Mouse (Mus musculus): ENCODE data around the gene Hist2h3c2. TPM values are rescaled to one million over a fixed set of nuclear protein-coding genes. Genes with fewer than 3 reads are reported as not detected.
"Not testable (repeated sequence)": the region's sequence is repeated elsewhere in the genome, so short reads cannot be mapped to it uniquely, and the experiment has no call there.

The Hist2h3c2 gene
- polyA plus RNA-seq, 1 experiment from 2014 or later = 6.5 TPM

DNA sequence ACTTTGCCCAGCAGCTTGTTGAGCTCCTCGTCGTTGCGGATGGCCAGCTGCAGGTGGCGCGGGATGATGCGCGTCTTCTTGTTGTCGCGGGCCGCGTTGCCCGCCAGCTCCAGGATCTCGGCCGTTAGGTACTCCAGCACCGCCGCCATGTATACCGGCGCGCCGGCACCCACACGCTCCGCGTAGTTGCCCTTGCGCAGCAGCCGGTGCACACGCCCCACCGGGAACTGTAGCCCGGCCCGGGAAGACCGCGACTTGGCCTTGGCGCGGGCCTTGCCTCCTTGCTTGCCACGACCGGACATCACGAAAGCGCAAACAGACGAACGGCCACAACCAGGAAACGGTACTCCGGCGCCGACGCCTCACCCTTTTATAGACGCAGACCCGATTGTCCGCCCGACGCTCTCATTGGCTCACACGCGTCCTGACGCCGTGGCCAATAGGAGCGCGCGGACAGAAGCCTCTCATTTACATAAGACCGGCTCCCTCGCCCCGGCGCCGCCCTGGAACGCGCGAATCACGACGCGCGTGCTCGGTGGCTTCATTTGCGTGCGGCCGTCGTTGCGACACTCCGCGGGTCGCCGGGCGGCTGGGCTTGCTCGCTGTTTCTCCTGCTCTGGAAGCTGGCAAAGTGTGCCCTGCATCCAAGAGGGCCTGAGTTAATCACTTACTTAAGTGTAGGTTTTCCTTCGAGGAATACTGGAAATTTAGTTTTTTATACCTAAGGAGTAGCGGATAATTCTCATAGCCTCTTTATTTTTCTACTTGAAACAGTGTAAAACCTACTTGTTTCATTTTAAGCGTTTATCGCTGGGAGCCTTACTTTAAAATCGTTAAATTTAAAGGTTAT is 1.2 kb upstream of the Hist2h3c2 start, which contains the start of gene Hist2h2aa2:
Gene Hist2h2aa2 (minus strand): TSS at position 328 of the 850 bp plus-strand sequence.
- Histone ChIP-seq H3K4me2 (replicated peaks) (peak within 1 kb of the TSS; percentile 46), H3K4me1 (replicated peaks) (peaks cover 20% of the 10 kb centered on the region), H3K27ac (peak within 1 kb of the TSS; percentile 67), H3K4me3 (replicated peaks) (peak within 1 kb of the TSS; percentile 31)
- not testable (repeated sequence) for H3K27me3 ChIP-seq (replicated peaks); H3K9ac ChIP-seq; H3K9me3 ChIP-seq; H3K36me3 ChIP-seq
- WGBS = 3% methylated on average over 29 of the region's 85 CpGs
- ATAC-seq = peak; percentile 83

DNA sequence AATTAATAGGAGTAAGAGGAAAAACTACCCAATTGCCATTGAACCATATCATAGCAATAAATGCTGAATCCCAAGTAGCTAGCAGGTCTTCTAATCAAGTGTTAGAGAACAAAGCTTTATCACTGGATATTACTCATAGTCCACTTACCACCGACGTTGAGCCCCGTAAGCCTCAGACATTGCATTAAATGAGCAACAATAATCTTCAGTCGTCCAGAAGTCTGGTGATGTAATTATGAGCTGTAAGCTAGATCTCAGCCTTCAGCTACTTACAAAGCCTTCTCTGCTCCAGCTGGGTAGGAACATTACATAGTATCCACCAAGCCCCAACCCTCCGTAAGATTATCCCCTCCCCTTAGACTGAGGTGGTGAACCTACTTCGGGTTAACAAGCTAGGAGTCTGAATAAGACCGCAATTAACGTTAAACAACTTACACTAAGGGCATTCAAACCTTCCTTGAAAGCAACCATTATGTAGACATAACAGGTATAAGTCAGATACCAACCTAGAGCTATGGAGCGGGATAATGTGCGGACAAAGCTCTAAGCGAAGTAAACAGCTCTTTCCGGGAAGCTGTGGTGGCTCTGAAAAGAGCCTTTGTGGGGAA is 919 bp downstream of the Hist2h3c2 start:
- Histone ChIP-seq H3K4me1 (replicated peaks) (peaks cover 11% of the 10 kb centered on the region), H3K9me3 (no peaks in the 10 kb centered on the region), H3K9ac (peak overlapping the region; percentile 50), H3K36me3 (no peaks in the 10 kb centered on the region), H3K27ac (peak overlapping the region; percentile 67), H3K4me3 (replicated peaks) (peak overlapping the region; percentile 33), H3K27me3 (replicated peaks) (no peaks in the 10 kb centered on the region), H3K4me2 (replicated peaks) (peak overlapping the region; percentile 59)
- WGBS = under 1% methylated on average over 12 of the region's 12 CpGs
- ATAC-seq = no peak

DNA sequence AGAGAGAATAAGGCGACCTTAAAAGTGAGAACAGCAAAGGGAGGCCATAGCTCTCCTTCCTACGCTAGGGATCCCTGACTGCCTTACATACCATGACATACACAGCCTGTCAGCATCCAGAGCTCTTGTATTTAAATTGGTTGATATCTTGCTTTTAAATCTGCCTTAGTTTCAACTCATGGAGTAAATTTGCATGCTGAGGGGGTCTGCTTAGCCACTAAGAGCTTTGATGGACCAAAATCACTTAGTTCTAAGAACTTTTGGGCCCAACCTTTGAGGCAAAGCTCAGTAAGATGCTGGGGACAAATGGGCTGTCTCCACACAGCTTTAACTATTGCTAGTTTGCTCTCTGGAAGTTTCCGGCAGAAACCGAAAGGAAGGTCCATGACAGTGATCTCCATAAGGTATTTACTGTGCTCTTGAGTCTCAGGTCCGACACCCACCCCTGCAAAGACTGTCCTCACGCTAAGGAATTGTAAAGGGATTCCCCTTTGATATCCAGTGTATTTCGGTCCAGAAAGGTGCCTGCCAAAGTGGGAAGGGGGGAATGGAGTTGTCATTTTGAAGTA is 1.5 kb downstream of the Hist2h3c2 start:
- no peak for ATAC-seq
- WGBS = 15% methylated on average over 7 of the region's 7 CpGs
- Histone ChIP-seq H3K27ac (peak overlapping the region; percentile 67), H3K27me3 (replicated peaks) (no peaks in the 10 kb centered on the region), H3K9me3 (no peaks in the 10 kb centered on the region), H3K4me1 (replicated peaks) (peaks cover 11% of the 10 kb centered on the region), H3K4me3 (replicated peaks) (peak overlapping the region; percentile 33), H3K4me2 (replicated peaks) (peak overlapping the region; percentile 59), H3K36me3 (no peaks in the 10 kb centered on the region), H3K9ac (peak overlapping the region; percentile 50)

DNA sequence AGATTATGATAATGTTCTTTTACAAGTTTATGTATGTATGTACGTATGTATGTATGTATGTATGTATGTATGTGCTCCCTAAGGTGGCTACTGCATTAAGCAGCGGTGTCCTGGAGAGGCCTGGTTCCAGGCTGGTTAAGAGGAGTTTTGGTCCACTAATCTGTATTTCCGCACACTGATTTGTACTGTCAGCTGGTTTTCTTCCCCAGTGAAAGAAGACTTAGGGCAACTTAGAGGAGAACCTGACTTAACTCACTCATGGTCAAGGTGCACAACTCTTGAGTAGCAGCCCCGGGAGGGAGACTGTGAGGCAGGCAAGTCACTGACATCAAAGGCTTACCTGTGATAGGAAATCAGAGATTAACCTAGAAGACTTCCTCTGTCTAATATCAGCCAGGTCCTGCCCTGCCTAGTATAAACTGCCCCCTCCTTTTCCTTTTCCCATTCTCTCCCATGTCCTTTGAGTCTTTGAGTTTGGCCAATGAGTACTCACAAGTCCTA is 2.0 kb downstream of the Hist2h3c2 start:
- WGBS = 71% methylated on average over 4 of the region's 4 CpGs
- Histone ChIP-seq H3K27me3 (replicated peaks) (no peaks in the 10 kb centered on the region), H3K4me1 (replicated peaks) (peaks cover 11% of the 10 kb centered on the region), H3K9ac (peak overlapping the region; percentile 50), H3K4me3 (replicated peaks) (peak overlapping the region; percentile 33), H3K9me3 (no peaks in the 10 kb centered on the region), H3K4me2 (replicated peaks) (peak overlapping the region; percentile 59), H3K36me3 (no peaks in the 10 kb centered on the region), H3K27ac (peak overlapping the region; percentile 67)
- no peak for ATAC-seq

DNA sequence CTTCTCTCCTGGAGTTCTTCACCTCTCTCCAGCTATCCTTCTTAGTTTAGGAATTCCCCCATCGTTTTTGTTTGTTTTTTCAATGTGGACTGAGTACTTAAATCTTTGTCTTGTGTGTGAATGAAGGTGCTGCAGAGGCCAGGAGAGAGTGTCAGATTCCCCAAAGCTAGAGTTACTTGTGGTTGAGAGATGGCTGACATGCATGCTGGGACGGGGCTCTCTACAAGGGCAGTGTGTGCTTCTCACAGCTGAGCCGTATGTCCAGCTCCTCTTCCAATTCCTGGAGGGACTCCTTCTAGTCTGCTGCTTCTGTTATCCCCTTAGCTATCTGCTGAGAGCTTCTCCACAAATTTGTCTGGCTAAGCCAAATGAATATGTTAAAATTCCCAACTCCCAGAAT is 3.1 kb downstream of the Hist2h3c2 start:
- no peak overlapping the region for H3K4me2 ChIP-seq (replicated peaks)
- H3K4me3 ChIP-seq (replicated peaks) = no peak overlapping the region
- H3K36me3 ChIP-seq = no peaks in the 10 kb centered on the region
- no peak overlapping the region for H3K9ac ChIP-seq
- no peak for ATAC-seq
- no peaks in the 10 kb centered on the region for H3K9me3 ChIP-seq
- H3K27ac ChIP-seq = no peak overlapping the region
- no peaks in the 10 kb centered on the region for H3K27me3 ChIP-seq (replicated peaks)
- peaks cover 11% of the 10 kb centered on the region for H3K4me1 ChIP-seq (replicated peaks)
- 61% methylated on average over 3 of the region's 3 CpGs for WGBS

DNA sequence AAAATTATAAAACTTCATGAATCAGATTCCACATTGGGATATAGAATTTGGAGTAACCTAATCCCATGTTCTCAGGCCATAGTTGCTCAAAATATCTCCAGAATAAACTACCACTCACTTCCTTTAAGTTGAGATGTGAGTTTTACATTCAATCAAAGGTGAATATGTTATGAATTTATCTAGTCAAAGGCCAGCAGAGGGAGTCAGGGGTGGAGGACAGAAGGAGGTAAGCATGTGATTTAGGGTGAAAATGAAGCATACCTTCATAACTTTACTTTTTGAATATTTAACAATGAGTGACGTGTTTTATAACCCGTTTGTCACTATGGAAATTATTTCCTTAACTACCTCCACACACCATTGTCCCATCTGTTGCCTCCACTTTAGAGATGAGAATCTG is 4.0 kb downstream of the Hist2h3c2 start:
- Histone ChIP-seq H3K27me3 (replicated peaks) (no peaks in the 10 kb centered on the region), H3K4me1 (replicated peaks) (peaks cover 11% of the 10 kb centered on the region), H3K36me3 (no peaks in the 10 kb centered on the region), H3K9ac (no peak overlapping the region), H3K4me2 (replicated peaks) (no peak overlapping the region), H3K27ac (no peak overlapping the region), H3K9me3 (no peaks in the 10 kb centered on the region), H3K4me3 (replicated peaks) (no peak overlapping the region)
- no peak for ATAC-seq
- 89% methylated on average over 2 of the region's 2 CpGs for WGBS

DNA sequence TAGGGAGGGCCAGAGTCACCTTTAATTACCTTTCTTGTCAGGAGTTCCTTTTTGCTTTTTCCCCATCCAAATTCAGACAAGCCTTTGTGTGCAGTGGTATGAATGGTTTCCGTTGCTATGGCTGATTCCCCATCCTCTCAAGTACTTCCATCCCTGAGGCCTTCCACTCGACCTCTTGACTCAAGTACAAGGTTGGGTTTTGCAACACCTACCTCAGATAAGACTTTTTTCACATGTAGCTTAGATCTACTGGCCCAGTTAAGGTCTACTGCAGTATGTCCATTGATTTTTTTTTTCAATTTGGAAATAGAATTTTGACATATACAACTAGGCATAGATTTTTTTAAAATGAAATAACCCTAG is 7.2 kb downstream of the Hist2h3c2 start:
- no peak for ATAC-seq
- no peak overlapping the region for H3K27ac ChIP-seq
- no peak overlapping the region for H3K9ac ChIP-seq
- no peaks in the 10 kb centered on the region for H3K27me3 ChIP-seq (replicated peaks)
- no peak overlapping the region for H3K4me3 ChIP-seq (replicated peaks)
- H3K36me3 ChIP-seq = no peaks in the 10 kb centered on the region
- 57% methylated on average over 2 of the region's 2 CpGs for WGBS
- no peaks in the 10 kb centered on the region for H3K9me3 ChIP-seq
- no peak overlapping the region for H3K4me2 ChIP-seq (replicated peaks)
- peaks cover 1% of the 10 kb centered on the region for H3K4me1 ChIP-seq (replicated peaks)

DNA sequence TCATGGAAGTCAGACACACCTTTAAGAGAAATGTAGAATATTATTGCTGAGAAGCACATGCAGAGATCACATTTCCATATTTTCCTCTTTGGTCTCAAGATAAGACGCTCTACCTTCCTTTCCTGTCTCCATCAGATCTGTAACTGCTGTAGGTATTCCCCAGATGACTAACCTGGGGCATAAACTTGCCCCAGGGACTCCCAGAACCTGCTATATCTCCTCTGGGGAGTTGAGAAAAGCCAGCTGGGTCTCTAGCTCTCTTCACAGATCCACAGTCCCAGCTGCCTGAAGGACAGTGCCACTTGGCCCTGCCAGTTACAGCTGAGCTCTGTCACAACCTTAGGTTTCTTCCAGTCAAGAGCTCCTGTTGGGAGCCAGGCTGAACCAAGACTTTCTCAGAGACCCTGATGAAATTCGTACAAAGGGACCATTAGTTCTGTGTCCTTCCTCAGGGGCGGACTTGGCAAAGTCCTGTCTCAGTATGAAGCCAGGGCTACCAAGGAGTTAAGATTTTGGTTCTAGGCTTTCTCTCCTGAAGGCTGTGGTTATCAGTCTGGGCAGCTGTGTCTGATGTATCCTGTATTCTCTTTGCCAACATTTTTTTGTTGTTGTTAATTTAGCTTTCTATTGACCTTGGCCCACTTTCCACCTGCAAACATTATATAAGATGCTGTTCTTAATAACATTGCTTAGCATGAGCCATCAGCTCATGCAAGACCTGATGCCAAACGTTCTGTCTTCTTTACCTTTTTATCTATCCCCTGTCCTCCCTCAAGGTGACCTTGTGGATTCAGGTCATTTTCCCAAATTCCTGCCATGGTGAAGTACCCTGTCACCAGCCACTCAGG is 7.8 kb downstream of the Hist2h3c2 start:
- no peak overlapping the region for H3K4me3 ChIP-seq (replicated peaks)
- H3K27ac ChIP-seq = no peak overlapping the region
- no peak overlapping the region for H3K9ac ChIP-seq
- WGBS = 78% methylated on average over 4 of the region's 4 CpGs
- H3K4me1 ChIP-seq (replicated peaks) = no peaks in the 10 kb centered on the region
- no peak for ATAC-seq
- H3K4me2 ChIP-seq (replicated peaks) = no peak overlapping the region
- no peaks in the 10 kb centered on the region for H3K36me3 ChIP-seq
- no peaks in the 10 kb centered on the region for H3K9me3 ChIP-seq
- no peaks in the 10 kb centered on the region for H3K27me3 ChIP-seq (replicated peaks)

DNA sequence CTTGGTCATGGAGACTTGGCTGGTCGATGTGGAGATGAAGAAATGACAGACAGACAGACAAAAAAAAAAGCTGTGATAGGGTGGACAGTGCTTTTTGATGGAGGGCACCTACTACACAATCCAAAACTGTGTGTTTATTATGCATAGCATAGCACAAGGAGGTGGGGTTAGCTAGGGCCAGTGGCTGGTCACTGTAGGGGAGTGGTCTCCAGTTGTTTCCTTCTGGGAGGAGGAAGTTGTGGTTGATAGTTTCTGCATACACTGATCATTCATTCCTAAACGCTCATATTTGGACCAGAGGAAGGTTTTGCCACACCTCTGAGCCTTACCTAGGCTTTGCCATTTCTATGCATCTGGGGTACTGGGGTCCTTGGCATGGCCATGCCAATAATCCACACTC is 8.5 kb downstream of the Hist2h3c2 start:
- Histone ChIP-seq H3K27ac (no peak overlapping the region), H3K4me2 (replicated peaks) (no peak overlapping the region), H3K27me3 (replicated peaks) (no peaks in the 10 kb centered on the region), H3K4me3 (replicated peaks) (no peak overlapping the region), H3K9me3 (no peaks in the 10 kb centered on the region), H3K36me3 (no peaks in the 10 kb centered on the region), H3K4me1 (replicated peaks) (no peaks in the 10 kb centered on the region), H3K9ac (no peak overlapping the region)
- no peak for ATAC-seq
- 75% methylated on average over 2 of the region's 2 CpGs for WGBS

DNA sequence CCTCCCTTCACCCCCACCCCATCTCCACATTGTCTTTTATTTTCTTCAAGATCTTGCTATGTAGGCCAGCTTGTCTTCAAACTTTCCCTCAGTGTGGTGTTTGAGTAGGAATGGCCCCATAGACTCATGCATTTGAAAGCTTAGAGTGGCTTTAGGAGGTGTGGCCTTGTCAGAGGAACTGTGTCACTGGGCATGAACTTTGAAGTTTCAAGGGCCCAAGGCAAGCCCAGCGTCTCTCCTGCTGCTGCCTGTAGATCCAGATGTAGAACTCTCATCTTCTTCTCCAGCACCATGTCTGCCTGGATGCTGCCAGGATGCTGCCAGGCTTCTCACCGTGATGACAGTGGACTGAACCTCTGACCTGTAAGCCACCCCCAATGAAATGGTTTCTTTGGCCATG is 10.1 kb downstream of the Hist2h3c2 start:
- Histone ChIP-seq H3K27ac (no peak overlapping the region), H3K4me3 (replicated peaks) (no peak overlapping the region), H3K36me3 (no peaks in the 10 kb centered on the region), H3K9me3 (no peaks in the 10 kb centered on the region), H3K9ac (no peak overlapping the region), H3K4me2 (replicated peaks) (no peak overlapping the region), H3K4me1 (replicated peaks) (0 out of 2 replicates have a peak, but pooled peaks cover under 1% of the 10 kb centered on the region), H3K27me3 (replicated peaks) (no peaks in the 10 kb centered on the region)
- no peak for ATAC-seq
- WGBS = 48% methylated on average over 2 of the region's 2 CpGs

DNA sequence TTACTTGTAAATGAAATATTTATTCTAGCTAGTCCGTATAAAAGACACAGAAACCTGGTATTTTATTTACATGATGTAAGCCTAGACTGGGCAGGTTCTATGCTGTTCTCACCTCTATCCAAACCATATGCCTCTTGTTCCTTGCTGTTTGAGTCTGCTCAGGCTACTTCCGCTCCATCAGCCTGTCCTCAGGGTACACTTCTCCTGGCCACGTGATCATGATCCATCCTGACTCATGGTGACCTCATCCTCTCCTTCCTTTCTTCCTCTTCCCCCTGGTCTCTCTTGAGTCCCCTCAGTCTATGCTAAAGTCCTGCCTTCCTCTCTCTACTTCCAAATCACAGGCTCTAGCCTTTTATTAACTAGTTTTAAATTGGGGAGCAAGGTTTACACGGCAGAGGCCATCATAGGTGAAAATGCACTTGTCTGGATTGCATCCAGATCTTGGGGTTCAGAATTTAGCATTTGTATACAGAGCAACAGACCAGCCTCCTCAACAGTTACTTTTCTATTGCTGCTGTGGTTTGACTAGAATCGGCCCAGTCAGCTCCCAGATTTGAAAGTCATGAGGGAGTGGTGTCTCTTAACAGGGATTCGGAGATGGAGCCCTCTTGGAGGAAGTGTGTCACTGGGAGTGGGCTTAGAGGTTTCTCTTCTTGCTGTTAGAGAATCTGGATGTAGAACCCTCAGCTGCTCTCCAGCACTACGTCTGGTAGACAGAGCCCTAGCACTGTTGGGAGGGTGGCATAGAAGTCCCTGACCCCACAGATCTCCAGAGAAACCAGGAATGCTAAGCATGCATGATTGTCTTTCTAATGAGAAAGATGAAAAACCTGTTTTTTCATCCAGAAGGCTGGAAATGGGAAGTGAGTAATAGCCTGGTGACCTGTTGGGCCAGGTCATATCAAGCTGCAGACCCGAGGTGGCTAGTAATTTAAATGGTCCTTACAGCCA is 12.0 kb downstream of the Hist2h3c2 start:
- Histone ChIP-seq H3K27ac (no peak overlapping the region), H3K27me3 (replicated peaks) (no peaks in the 10 kb centered on the region), H3K4me3 (replicated peaks) (no peak overlapping the region), H3K9ac (no peak overlapping the region), H3K4me2 (replicated peaks) (no peak overlapping the region), H3K36me3 (no peaks in the 10 kb centered on the region), H3K4me1 (replicated peaks) (0 out of 2 replicates have a peak, but pooled peaks cover 6% of the 10 kb centered on the region), H3K9me3 (no peaks in the 10 kb centered on the region)
- 60% methylated on average over 8 of the region's 8 CpGs for WGBS
- ATAC-seq = 0 out of 2 replicates have a peak, but pooled peaks have one; percentile 40
